In genomic region chr19:4045966-4046865, GRCm38 (mm10) we compare ENCODE assay signal across 8 mouse cellular contexts. TPM values are rescaled to one million over a fixed set of nuclear protein-coding genes. Genes with fewer than 3 reads are reported as not detected.
DNase-seq lines count a peak whose midpoint lies in the region; ATAC-seq and TF ChIP-seq lines count a peak whose summit lies in the region.

Gene Gstp2, minus strand, starts transcription at chr19:4046023.

- H3K4me1 ChIP-seq in embryonic facial prominence, embryonic 13.5 days: peaks cover 8% of the 10 kb centered on the region; the same call in 1 of the 2 replicates
- H3K4me1 ChIP-seq in heart, embryonic 13.5 days: peaks cover 10% of the 10 kb centered on the region
- peaks cover 42% of the 10 kb centered on the region for H3K4me1 ChIP-seq in liver, embryonic 12.5 days
- peaks cover 5% of the 10 kb centered on the region for H3K4me1 ChIP-seq in olfactory bulb, adult 2 months (ENCODE audit: control insufficient read depth, insufficient read depth, low read length)

- no peak within 1 kb of the TSS for H3K9ac ChIP-seq in embryonic facial prominence, embryonic 13.5 days
- H3K9ac ChIP-seq in heart, embryonic 13.5 days: 0 out of 2 replicates have a peak within 1 kb of the TSS, but pooled peaks have one; percentile 10
- peak within 1 kb of the TSS; percentile 51 for H3K9ac ChIP-seq in liver, embryonic 12.5 days

- no peak for ATAC-seq in embryonic facial prominence, embryonic 13.5 days (ENCODE audit: insufficient number of reproducible peaks, insufficient read depth, low FRiP score, low TSS enrichment, low read depth)
- peak; percentile 72 for ATAC-seq in heart, embryonic 13.5 days (ENCODE audit: extremely low read depth, insufficient number of reproducible peaks, low FRiP score, low TSS enrichment)
- ATAC-seq in liver, embryonic 12.5 days: peak; percentile 79

- TF ChIP-seq POLR2A in olfactory bulb, adult 2 months (IDR thresholded peaks at IDR 0.05; ENCODE audit: insufficient read depth, low read depth, low read length): no peak

- H3K36me3 ChIP-seq in embryonic facial prominence, embryonic 13.5 days: no peaks in the 10 kb centered on the region
- no peaks in the 10 kb centered on the region for H3K36me3 ChIP-seq in heart, embryonic 13.5 days
- H3K36me3 ChIP-seq in liver, embryonic 12.5 days: no peaks in the 10 kb centered on the region

- WGBS in embryonic facial prominence, embryonic 13.5 days: 53% methylated on average over 16 of the region's 16 CpGs
- 41% methylated on average over 16 of the region's 16 CpGs for WGBS in heart, embryonic 13.5 days
- 50% methylated on average over 16 of the region's 16 CpGs for WGBS in liver, embryonic 12.5 days (ENCODE audit: insufficient replicate concordance)
- WGBS in olfactory bulb, adult 2 months: 19% methylated on average over 16 of the region's 16 CpGs

- H3K4me3 ChIP-seq in embryonic facial prominence, embryonic 13.5 days: no peak within 1 kb of the TSS
- H3K4me3 ChIP-seq in heart, embryonic 13.5 days: peak within 1 kb of the TSS; percentile 13; the same call in 1 of the 2 replicates
- peak within 1 kb of the TSS; percentile 18 for H3K4me3 ChIP-seq in liver, embryonic 12.5 days
- H3K4me3 ChIP-seq in olfactory bulb, adult 2 months (ENCODE audit: insufficient read depth, low read depth, low read length): peak within 1 kb of the TSS; percentile 6; the same call in 1 of the 2 replicates

- no peak within 1 kb of the TSS for H3K27ac ChIP-seq in embryonic facial prominence, embryonic 13.5 days
- H3K27ac ChIP-seq in heart, embryonic 13.5 days (replicated peaks): peak within 1 kb of the TSS; percentile 63; the same call in 1 of the 2 replicates
- H3K27ac ChIP-seq in liver, embryonic 12.5 days: peak within 1 kb of the TSS; percentile 94
- no peak within 1 kb of the TSS for H3K27ac ChIP-seq in olfactory bulb, adult 2 months (ENCODE audit: insufficient read depth, low read depth, low read length)

- H3K4me2 ChIP-seq in embryonic facial prominence, embryonic 13.5 days: peak within 1 kb of the TSS; percentile 35
- peak within 1 kb of the TSS; percentile 53 for H3K4me2 ChIP-seq in heart, embryonic 13.5 days
- peak within 1 kb of the TSS; percentile 57 for H3K4me2 ChIP-seq in liver, embryonic 12.5 days

- no peaks in the 10 kb centered on the region for H3K27me3 ChIP-seq in embryonic facial prominence, embryonic 13.5 days
- H3K27me3 ChIP-seq in heart, embryonic 13.5 days (replicated peaks): no peaks in the 10 kb centered on the region
- H3K27me3 ChIP-seq in liver, embryonic 12.5 days (replicated peaks): no peaks in the 10 kb centered on the region

- TF ChIP-seq CTCF in olfactory bulb, adult 2 months (IDR thresholded peaks at IDR 0.05; ENCODE audit: insufficient read depth, low read depth, low read length): peak; percentile 32; the same call in 1 of the 2 replicates

- no peaks in the 10 kb centered on the region; the same call in 1 of the 2 replicates for H3K9me3 ChIP-seq in embryonic facial prominence, embryonic 13.5 days
- H3K9me3 ChIP-seq in heart, embryonic 13.5 days: 0 out of 2 replicates have a peak, but pooled peaks cover 4% of the 10 kb centered on the region
- H3K9me3 ChIP-seq in liver, embryonic 12.5 days (replicated peaks): peaks cover 3% of the 10 kb centered on the region; the same call in 1 of the 2 replicates

- peak; percentile 68 for DNase-seq in 416B (ENCODE audit: low read depth)
- DNase-seq in adrenal gland, adult 8-10 months: peak; percentile 80
- peak; percentile 88 for DNase-seq in kidney, postnatal 14 days
- DNase-seq in urinary bladder, postnatal 4 days (ENCODE audit: low spot score in 2 of 2): peak; percentile 72 to 75

RNA-seq across cellular contexts. Expression of gene Gstp2, which starts in this region (rescaled TPM):
- 10 to 100 TPM; 45.4 to 79.1 (median 67.8) TPM for total RNA-seq in adrenal gland, adult 8-10 months (2022)
- 1.2 and 3.4 TPM in 2 replicates for polyA plus RNA-seq in embryonic facial prominence, embryonic 13.5 days (2015; fragmentation: Nextera tagmentation; extraction: Ambion mirVana)
- 5.1 and 5.9 TPM in 2 replicates for polyA plus RNA-seq in heart, embryonic 13.5 days (2015; fragmentation: Nextera tagmentation; extraction: Ambion mirVana)
- 6.2 and 7.3 TPM in 2 replicates for polyA plus RNA-seq in liver, embryonic 12.5 days (2016; fragmentation: Nextera tagmentation; extraction: Ambion mirVana)
- polyA plus RNA-seq in olfactory bulb, adult 2 months (2012; ENCODE audit: insufficient read depth, insufficient read length, low replicate concordance, missing spikeins): not detected in 2 replicates

Comparison
In these comparisons a context has a peak if more than half of its experiments do, and no peak if none do; other contexts are left out.
1. H3K27ac ChIP-seq: peak in heart, embryonic 13.5 days (single experiment) and liver, embryonic 12.5 days (single experiment); none in embryonic facial prominence, embryonic 13.5 days (single experiment) and olfactory bulb, adult 2 months (single experiment).
2. Peak in every context shown above with its lines, with median percentiles within 50 percentile points of each other: DNase-seq and H3K4me2 ChIP-seq.